Mouse (Mus musculus) limb, embryonic 15.5 days (tissue): ENCODE data around the gene Dpf3. TPM values are rescaled to one million over a fixed set of nuclear protein-coding genes. Genes with fewer than 3 reads are reported as not detected.

Source experiments
- ATAC-seq: fragments of 200-750 bp; cut with Nextera tagmentation; 2 replicates; pipeline ENCODE4 v1.8.0; 2017; ENCODE audit warnings: low read depth, moderate TSS enrichment; ENCODE audit not compliant: insufficient number of reproducible peaks, low FRiP score, low TSS enrichment
- H3K27ac ChIP-seq: fragments of 300-500 bp; sonication (generic); 2 replicates; pipeline ENCODE4 v1.5.1; 2015; ENCODE audit warnings: moderate library complexity, mild to moderate bottlenecking, inconsistent platforms
- H3K27me3 ChIP-seq: fragments of 300-500 bp; sonication (generic); 2 replicates; pipeline ENCODE4 v1.6.1; 2015; ENCODE audit warnings: inconsistent platforms
- H3K36me3 ChIP-seq: fragments of 300-500 bp; sonication (generic); 2 replicates; pipeline ENCODE4 v1.6.1; 2015; ENCODE audit warnings: inconsistent platforms
- H3K4me1 ChIP-seq: fragments of 300-500 bp; sonication (generic); 2 replicates; pipeline ENCODE4 v1.6.1; 2015; ENCODE audit warnings: inconsistent platforms
- H3K4me2 ChIP-seq: fragments of 300-500 bp; sonication (generic); 2 replicates; pipeline ENCODE4 v1.6.1; 2015; ENCODE audit warnings: mild to moderate bottlenecking, inconsistent platforms
- H3K4me3 ChIP-seq: fragments of 300-500 bp; sonication (generic); 2 replicates; pipeline ENCODE4 v1.5.1; 2015; ENCODE audit warnings: mild to moderate bottlenecking, inconsistent platforms
- H3K9ac ChIP-seq: fragments of 300-500 bp; sonication (generic); 2 replicates; pipeline ENCODE4 v1.6.1; 2015; ENCODE audit warnings: inconsistent platforms
- H3K9me3 ChIP-seq: fragments of 300-500 bp; sonication (generic); 2 replicates; pipeline ENCODE4 v1.6.1; 2016; ENCODE audit warnings: inconsistent platforms
- WGBS: fragments of 180-500 bp; shearing (Covaris S2); methylation state at CpG from one replicate; pipeline ENCODE4 v1.1.7; 2015; 5-methylcytosine and 5-hydroxymethylcytosine counted together
- polyA plus RNA-seq: library from polyadenylated mRNA; unstranded; fragments of >200 nt; fragmentation: Nextera tagmentation; extraction: Ambion mirVana; gene quantifications from 2 replicates; pipeline ENCODE4 v1.2.1, GENCODE M21; 2015

Gene Dpf3
- polyA plus RNA-seq, 1 experiment from 2014 or later = 3.2 TPM

- WGBS = 85% methylated on average over 16 of the region's 16 CpGs
- Histone ChIP-seq H3K4me2 (no peak overlapping the region), H3K27me3 (no peaks in the 10 kb centered on the region), H3K9ac (no peak overlapping the region), H3K36me3 (no peaks in the 10 kb centered on the region), H3K27ac (no peak overlapping the region), H3K4me1 (no peaks in the 10 kb centered on the region), H3K9me3 (no peaks in the 10 kb centered on the region), H3K4me3 (no peak overlapping the region)
- ATAC-seq = no peak
Observed at GRCm38 (mm10) chr12:83392011-83392410, 95.5 kb downstream of the Dpf3 start.

GRCm38 (mm10) chr12:83387554-83387953 is 100.0 kb downstream of the Dpf3 start:
- Histone ChIP-seq H3K4me1 (no peaks in the 10 kb centered on the region), H3K27me3 (no peaks in the 10 kb centered on the region), H3K9me3 (no peaks in the 10 kb centered on the region), H3K4me3 (no peak overlapping the region), H3K4me2 (no peak overlapping the region), H3K36me3 (no peaks in the 10 kb centered on the region), H3K27ac (no peak overlapping the region), H3K9ac (no peak overlapping the region)
- WGBS = 30% methylated on average over 3 of the region's 3 CpGs
- no peak for ATAC-seq

GRCm38 (mm10) chr12:83381072-83381471 is 106.4 kb downstream of the Dpf3 start:
- no peak for ATAC-seq
- H3K36me3 ChIP-seq = no peaks in the 10 kb centered on the region
- H3K4me2 ChIP-seq = no peak overlapping the region
- no peaks in the 10 kb centered on the region for H3K9me3 ChIP-seq
- H3K9ac ChIP-seq = no peak overlapping the region
- 90% methylated on average over 7 of the region's 7 CpGs for WGBS
- H3K27ac ChIP-seq = no peak overlapping the region
- no peaks in the 10 kb centered on the region for H3K27me3 ChIP-seq
- H3K4me3 ChIP-seq = no peak overlapping the region
- H3K4me1 ChIP-seq = no peaks in the 10 kb centered on the region

DNA sequence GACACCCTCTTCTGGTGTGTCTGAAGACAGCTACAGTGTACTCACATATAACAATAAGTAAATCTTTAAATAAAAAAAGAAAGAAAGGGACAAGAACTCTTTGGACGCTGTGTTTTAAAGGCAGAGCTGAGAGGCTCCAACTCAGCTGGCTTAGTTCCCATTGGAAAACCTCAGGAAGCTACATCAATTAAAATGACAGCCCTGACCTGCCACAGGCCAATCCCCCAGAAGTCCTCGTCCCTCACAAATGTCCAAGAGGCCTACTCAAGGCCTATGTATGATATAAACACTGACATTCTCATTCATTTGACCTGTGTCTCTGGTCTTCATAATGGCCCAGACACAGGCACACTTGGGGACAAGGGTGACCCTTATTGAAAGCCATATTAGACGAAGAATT is 107.5 kb downstream of the Dpf3 start:
- H3K9ac ChIP-seq = no peak overlapping the region
- H3K27ac ChIP-seq = no peak overlapping the region
- H3K36me3 ChIP-seq = no peaks in the 10 kb centered on the region
- H3K27me3 ChIP-seq = no peaks in the 10 kb centered on the region
- 53% methylated on average over 3 of the region's 3 CpGs for WGBS
- H3K4me3 ChIP-seq = no peak overlapping the region
- ATAC-seq = no peak
- H3K4me2 ChIP-seq = no peak overlapping the region
- no peaks in the 10 kb centered on the region; the same call in 1 of the 2 replicates for H3K4me1 ChIP-seq
- no peaks in the 10 kb centered on the region for H3K9me3 ChIP-seq

- Histone ChIP-seq H3K4me3 (no peak overlapping the region), H3K27me3 (no peaks in the 10 kb centered on the region), H3K4me1 (no peaks in the 10 kb centered on the region; the same call in 1 of the 2 replicates), H3K4me2 (no peak overlapping the region), H3K9me3 (no peaks in the 10 kb centered on the region), H3K36me3 (no peaks in the 10 kb centered on the region), H3K9ac (no peak overlapping the region), H3K27ac (no peak overlapping the region)
- ATAC-seq = no peak
- WGBS = 77% methylated on average over 12 of the region's 12 CpGs
Observed at GRCm38 (mm10) chr12:83375015-83375831, 112.3 kb downstream of the Dpf3 start.

DNA sequence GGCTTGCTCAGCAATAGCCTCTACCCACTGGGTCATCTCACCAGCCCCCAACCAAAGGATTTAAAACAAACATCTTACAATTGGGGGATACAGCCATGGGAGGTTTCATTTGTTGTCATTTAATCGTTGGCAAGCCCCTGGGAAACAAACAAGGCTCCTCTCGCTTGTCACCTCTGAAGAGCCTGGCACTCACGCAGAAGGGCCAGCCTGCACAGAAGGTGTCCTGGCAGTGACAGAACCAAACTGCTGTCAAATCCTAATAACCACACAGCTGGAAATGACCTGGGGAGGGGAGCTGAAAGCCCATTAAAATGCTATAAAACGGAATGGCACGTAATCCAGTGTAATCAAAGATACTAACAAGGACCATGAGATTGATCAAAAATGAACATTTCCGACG is 114.4 kb downstream of the Dpf3 start:
- 53% methylated on average over 7 of the region's 7 CpGs for WGBS
- no peak overlapping the region for H3K4me3 ChIP-seq
- no peaks in the 10 kb centered on the region for H3K9me3 ChIP-seq
- H3K4me1 ChIP-seq = no peaks in the 10 kb centered on the region; the same call in 1 of the 2 replicates
- no peak overlapping the region for H3K4me2 ChIP-seq
- H3K27me3 ChIP-seq = no peaks in the 10 kb centered on the region
- H3K9ac ChIP-seq = no peak overlapping the region
- ATAC-seq = no peak
- no peaks in the 10 kb centered on the region for H3K36me3 ChIP-seq
- no peak overlapping the region for H3K27ac ChIP-seq

GRCm38 (mm10) chr12:83372290-83372689 is 115.2 kb downstream of the Dpf3 start:
- H3K9me3 ChIP-seq = no peaks in the 10 kb centered on the region
- ATAC-seq = no peak
- H3K27ac ChIP-seq = no peak overlapping the region
- H3K4me2 ChIP-seq = no peak overlapping the region
- no peaks in the 10 kb centered on the region for H3K36me3 ChIP-seq
- H3K27me3 ChIP-seq = no peaks in the 10 kb centered on the region
- no peaks in the 10 kb centered on the region; the same call in 1 of the 2 replicates for H3K4me1 ChIP-seq
- no peak overlapping the region for H3K9ac ChIP-seq
- 90% methylated on average over 7 of the region's 7 CpGs for WGBS
- H3K4me3 ChIP-seq = no peak overlapping the region

DNA sequence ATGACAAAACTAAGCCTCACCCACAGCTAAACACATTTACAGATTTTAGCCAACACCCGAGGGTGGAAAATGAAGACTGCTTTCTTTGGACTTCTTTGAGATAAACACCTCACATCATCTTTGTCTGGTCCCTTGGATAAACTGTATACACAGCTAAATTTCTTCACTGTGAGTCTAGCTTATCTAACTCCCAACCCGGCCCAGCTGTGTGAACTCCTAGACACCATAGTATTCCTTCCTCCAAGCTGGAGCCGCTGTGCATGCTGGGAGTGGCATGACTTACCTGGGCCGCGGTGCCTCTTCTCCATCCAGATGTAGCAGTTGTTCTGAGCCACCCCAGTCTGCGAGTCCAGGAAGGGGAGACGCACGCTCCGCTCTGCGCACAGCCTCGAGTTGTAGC is 117.3 kb downstream of the Dpf3 start:
- no peak overlapping the region for H3K4me2 ChIP-seq
- H3K9ac ChIP-seq = no peak overlapping the region
- no peak for ATAC-seq
- no peak overlapping the region for H3K4me3 ChIP-seq
- no peaks in the 10 kb centered on the region; the same call in 1 of the 2 replicates for H3K4me1 ChIP-seq
- no peaks in the 10 kb centered on the region for H3K36me3 ChIP-seq
- H3K9me3 ChIP-seq = no peaks in the 10 kb centered on the region
- WGBS = 92% methylated on average over 11 of the region's 11 CpGs
- H3K27me3 ChIP-seq = no peaks in the 10 kb centered on the region
- no peak overlapping the region for H3K27ac ChIP-seq

DNA sequence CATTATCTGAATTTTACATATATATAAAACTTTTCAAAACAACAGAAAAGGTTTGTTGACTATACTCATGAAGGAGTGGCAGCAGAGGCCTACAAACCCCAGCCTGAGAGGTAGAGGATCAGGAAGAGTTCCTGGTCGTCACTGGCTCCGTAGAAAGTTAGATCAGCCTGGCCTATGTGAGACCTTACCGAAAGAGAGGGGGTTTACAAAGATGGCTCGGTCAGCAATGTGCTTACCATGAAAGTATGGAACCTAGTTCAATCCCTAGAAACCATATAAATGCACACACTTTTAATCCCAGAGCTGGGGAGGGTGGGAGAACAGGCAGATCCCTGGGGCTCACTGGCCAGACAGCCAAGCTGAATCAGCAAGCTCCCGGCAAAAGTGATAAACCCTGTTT is 118.1 kb downstream of the Dpf3 start:
- ATAC-seq = no peak
- Histone ChIP-seq H3K4me1 (no peaks in the 10 kb centered on the region), H3K4me2 (no peak overlapping the region), H3K9me3 (no peaks in the 10 kb centered on the region), H3K27ac (no peak overlapping the region), H3K36me3 (no peaks in the 10 kb centered on the region), H3K4me3 (no peak overlapping the region), H3K27me3 (no peaks in the 10 kb centered on the region), H3K9ac (no peak overlapping the region)
- 91% methylated on average over 5 of the region's 5 CpGs for WGBS

DNA sequence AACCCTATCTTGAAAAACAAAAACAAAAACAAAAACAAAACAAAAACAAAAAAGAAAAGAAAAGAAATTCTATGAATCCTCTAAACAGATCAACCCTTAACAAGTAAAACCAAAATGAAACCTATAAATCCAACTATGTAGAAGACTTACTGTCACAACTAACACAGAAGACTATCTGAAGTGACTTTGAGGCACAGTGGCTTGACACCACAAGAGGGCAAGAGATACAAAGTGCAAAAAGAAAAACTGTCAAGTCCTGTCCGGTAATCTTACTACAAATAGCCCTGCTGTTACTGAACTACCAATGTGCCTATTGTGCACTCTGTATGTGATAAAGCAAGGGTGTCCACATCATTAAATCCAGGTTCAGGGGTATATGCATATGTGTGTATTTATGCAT is 120.0 kb downstream of the Dpf3 start:
- H3K4me3 ChIP-seq = no peak overlapping the region
- no peaks in the 10 kb centered on the region for H3K27me3 ChIP-seq
- WGBS = 86% methylated on average over 1 of the region's 1 CpGs
- H3K9ac ChIP-seq = no peak overlapping the region
- H3K36me3 ChIP-seq = no peaks in the 10 kb centered on the region
- H3K9me3 ChIP-seq = no peaks in the 10 kb centered on the region
- no peak overlapping the region for H3K4me2 ChIP-seq
- H3K27ac ChIP-seq = no peak overlapping the region
- H3K4me1 ChIP-seq = no peaks in the 10 kb centered on the region
- no peak for ATAC-seq

GRCm38 (mm10) chr12:83364771-83365170 is 122.7 kb downstream of the Dpf3 start:
- no peaks in the 10 kb centered on the region for H3K27me3 ChIP-seq
- no peak overlapping the region for H3K27ac ChIP-seq
- H3K4me3 ChIP-seq = no peak overlapping the region
- no peak overlapping the region for H3K4me2 ChIP-seq
- no peaks in the 10 kb centered on the region for H3K9me3 ChIP-seq
- H3K4me1 ChIP-seq = no peaks in the 10 kb centered on the region
- H3K9ac ChIP-seq = no peak overlapping the region
- no peaks in the 10 kb centered on the region for H3K36me3 ChIP-seq
- no peak for ATAC-seq
- WGBS = 63% methylated on average over 3 of the region's 3 CpGs

- no peak for ATAC-seq
- H3K9ac ChIP-seq = no peak overlapping the region
- H3K36me3 ChIP-seq = no peaks in the 10 kb centered on the region
- no peak overlapping the region for H3K4me3 ChIP-seq
- no peak overlapping the region for H3K27ac ChIP-seq
- H3K9me3 ChIP-seq = no peaks in the 10 kb centered on the region
- H3K4me1 ChIP-seq = no peaks in the 10 kb centered on the region
- no peak overlapping the region for H3K4me2 ChIP-seq
- 62% methylated on average over 3 of the region's 3 CpGs for WGBS
- H3K27me3 ChIP-seq = no peaks in the 10 kb centered on the region
Observed at GRCm38 (mm10) chr12:83361801-83362200, 125.7 kb downstream of the Dpf3 start.
